Mouse (Mus musculus) lung, postnatal 25 days (tissue): ENCODE results near the gene Slain1.
A peak's percentile ranks its signal among the peaks of the same experiment; 100 is the strongest.

Experiments
- DNase-seq: peaks from one replicate; pipeline ENCODE4 v3.0.0; 2022; ENCODE audit warnings: low spot score

Gene Slain1

DNA sequence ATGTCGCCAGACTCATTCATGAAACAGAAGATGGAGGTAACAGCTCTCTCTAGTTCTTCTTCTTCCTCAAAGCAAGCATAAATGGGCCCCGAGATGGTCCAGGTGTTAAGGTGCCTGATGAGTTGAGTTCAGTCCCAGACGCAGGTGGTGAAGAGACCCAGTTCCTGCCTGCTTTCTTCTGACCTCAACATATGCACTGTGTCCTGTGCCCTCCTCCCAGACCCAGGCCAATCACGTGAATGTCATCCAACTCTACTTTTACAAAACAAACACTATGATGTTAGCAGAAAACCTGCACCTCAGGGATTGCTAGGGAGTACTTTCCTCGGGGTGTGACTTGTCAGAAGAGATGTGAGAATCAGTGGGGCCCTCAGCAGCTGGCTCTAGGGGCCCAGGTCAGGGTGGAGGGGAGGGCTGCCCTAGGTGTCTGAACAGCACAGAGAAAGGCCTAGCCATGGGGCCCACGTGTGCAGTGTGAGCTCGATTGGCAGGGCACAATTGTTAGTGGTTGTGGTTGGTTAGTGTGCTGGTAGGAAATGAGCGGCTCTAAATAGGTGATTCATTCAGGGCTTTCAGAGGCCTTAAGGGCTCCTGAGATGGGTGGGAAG lies 16.4 kb downstream of the Slain1 start:
- no peak for DNase-seq

DNA sequence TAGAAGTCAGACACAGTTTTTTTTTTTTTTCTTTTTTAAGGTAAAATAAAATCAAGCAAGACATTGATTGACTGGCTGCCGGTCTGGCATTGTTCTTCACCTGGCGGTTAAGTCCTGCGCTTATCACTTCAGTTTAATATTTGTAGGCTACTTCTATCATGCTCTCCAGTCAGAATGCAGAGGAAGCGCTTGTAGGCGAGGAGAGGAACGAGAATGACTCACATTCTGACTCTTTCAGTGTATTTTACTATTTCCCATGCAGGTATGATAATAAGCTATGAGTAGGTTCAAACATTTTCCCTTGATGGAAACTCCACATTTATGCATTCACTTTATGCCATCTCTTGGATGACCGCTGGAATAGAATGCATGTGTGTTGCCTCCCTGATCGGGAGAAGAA lies 17.0 kb downstream of the Slain1 start:
- DNase-seq, result no peak

DNA sequence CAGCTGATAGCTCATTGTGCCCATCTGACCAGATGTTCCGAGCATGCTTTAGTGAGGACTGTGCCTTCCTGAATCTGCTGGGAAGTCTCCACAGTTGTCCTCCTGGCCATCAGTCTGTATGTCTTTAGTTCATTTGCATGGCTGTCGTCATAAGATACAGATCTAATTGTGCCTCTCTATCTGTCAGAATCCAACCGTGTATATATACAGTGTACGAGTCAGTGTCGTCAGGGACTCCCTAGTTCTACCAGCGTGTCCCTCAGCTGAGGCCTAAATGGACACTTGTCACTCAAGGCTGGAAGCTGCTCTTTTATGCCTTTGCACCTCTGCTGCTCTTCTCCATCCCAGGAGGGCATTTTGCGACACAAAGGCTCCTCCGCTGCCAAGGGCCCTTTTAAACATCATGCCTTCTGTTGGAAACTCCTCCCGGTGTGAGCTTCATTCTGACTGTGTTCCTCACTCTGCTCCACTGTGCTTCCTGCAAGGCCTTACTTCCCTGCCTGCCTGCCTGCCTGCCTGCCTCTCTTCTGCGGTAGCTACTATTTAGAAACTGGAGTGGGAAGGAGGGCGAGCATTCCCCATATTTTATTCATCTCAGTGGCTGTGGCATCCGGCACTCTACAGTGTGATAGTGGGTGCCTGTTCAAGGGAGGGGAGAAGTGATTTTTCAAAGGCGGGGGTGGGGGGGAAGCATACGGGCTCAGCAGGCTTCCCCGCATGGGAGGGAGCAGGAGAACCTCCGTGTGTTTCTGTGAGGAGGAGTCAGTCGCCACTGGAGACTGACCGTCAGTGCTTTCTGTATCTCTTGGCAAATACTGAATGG lies 29.6 kb downstream of the Slain1 start:
- DNase-seq, result no peak

DNA sequence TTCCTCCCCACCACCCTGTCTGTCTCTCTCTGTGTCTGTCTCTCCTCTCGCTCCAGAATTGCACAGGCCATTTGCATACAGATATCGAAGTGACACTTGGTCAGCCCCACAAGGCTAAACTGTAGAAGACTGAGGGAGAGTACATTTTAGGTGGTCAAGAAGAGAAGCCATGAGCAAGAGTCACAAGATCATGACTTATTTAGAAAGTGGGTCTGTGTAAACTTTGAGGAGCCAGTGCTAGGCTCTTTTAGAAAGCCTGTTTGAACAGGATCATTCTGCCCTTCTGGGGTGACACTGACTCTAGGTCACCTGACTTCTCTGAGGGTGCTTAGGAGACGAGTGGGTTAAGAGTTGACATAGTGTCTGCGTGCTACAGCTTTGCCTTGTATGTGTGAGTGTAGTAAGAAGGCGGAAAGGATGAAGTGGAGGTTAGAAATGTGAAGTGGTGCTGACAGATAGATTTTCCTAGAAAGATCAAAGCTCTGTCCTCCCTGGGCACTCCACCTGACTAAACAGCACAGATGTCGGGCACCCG lies 30.3 kb downstream of the Slain1 start:
- peak; percentile 38 for DNase-seq

DNA sequence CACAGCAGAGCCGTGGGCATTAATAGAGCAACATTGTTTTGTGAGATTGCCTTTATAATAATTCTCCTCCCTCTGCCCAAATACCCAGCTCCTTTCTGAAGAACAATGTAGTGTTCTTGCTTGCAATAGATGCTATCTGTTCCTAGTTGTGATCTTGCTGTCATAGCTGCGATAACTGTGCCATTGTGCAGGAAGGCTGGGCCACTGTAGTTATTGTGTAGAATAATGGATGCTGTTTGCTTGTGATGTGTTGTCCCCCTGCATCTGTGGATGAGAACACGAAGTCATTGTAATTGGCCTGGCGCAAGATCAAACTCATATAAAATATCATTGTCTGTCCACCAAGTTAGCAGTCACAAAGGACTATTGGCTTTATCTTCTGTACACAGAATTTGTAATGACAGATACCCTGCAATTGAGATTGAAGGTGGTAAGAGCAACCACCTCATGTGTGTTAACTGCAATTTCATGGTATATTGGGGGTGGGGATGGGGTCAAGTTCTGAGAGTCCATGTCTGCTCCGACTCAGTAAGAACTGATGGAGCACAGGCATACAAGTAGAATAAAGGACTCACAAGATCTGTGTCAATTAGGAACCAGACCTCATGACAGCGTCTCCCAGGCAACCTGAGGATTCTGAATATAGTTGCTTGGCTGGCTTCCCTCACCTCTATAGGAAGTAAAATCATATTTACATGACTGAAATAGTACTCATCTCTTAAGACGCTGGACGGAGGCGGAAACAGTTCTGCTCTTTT lies 32.8 kb downstream of the Slain1 start:
- no peak for DNase-seq

DNA sequence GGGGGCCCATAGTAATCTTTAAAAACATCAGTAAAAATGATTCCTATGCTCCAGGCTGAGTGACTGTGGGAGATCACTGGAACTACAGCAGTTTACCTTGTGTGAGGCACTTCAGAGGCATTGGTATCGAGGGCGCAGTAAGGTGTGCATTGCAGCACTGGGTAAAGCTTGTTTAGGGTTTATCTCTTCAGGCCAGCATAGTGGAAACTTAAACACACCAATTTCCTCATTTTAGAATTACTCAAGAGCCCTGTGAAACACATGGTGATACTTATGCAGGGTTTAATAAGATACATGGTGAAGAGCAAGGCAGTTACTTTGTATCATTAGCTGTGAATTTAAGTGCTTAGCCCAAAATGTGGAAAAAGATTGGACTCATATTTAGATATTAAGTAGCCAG lies 37.0 kb downstream of the Slain1 start:
- DNase-seq, result no peak

DNA sequence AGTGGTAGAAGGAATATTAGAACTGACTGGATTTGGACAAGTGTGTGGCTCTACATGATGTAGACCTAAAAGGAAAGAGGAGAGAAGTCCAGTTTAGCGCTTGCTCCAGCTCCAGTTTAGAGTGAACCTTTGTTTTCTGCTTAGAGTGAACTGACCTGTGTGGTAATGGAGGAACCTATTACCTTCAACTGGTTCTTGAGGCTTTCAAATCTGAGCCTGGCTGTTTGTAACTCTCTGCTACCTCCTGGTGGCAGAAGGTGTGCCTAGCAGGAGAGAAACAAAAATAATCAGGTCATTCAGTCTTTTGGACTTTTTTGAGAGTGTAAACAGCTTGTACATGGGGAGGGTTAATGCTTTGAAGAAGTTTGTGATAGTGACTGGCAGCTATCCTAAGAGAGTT lies 44.3 kb downstream of the Slain1 start:
- DNase-seq, result peak; percentile 27

DNA sequence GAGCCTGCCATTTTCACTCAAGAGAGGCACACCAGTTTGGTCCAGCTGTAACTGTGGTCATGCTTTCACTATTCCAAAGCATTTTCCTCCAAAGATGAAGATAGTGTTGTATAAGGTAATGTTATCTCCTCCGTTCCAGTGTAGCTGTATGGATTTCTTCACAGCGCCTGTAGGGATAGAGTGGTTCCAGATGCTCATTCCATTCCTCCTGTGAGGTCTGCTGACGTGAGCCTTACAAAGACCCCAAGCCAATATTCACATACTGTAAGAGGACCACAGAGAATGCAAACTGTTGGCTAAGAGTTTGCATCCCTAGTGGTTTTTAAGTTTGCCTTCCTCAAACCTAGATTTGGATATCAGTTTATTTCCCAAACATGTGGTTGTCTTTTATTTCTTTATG lies 45.6 kb downstream of the Slain1 start:
- no peak for DNase-seq

DNA sequence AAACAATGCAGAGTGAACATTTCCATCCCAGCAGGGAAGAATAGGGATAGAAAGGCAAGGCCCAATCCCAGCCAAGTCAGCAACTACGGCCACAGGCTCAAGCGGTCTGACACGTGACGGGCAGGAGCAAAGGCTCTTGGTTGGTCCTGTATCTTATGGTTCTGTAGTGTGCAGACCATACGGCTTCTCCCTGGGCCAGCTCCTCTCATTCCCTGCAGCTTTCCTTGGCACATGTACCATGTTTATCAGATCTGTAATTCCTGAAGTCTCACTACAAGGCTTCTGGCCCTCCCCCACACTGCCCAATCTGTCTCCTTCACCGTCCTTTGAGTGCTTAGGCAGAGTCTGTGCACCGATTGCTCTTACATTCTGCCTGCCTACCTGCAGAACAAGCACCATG lies 47.1 kb downstream of the Slain1 start:
- DNase-seq, result no peak

DNA sequence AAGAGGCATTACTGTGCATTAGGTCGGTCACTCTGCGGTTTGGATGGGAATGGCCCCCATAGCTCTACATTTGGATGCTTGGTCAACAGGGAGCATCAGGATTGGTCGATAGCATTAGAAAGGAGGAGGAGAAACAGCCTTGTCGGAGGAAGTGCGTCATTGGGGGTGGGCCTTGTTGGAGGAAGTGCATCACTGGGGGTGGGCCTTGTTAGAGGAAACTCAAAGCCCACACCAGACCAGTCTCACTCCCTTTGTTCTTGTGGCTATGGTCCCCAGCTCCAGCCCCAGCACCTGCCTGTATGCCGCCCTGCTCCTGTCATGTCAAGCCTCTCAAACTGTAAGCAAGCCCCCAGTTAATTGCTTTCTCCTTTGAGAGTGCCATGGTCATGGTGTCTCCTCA lies 49.3 kb downstream of the Slain1 start:
- no peak for DNase-seq

DNA sequence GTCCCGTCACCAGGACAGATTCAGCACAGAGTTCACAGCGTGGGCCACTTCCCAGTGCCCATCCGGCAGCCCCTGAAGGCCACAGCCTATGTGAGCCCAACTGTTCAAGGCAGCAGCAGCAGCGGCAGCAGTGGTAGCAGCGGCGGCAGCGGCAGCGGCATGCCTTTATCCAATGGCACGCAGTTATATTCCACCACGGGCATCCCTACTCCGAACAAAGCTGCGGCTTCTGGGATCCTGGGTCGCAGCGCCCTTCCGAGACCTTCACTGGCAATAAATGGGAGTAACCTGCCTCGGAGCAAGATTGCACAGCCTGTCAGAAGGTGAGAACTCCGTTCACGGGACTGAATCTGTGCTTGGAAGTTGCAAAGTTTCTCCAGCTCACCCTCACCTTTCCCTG lies 52.5 kb downstream of the Slain1 start:
- DNase-seq, result no peak

DNA sequence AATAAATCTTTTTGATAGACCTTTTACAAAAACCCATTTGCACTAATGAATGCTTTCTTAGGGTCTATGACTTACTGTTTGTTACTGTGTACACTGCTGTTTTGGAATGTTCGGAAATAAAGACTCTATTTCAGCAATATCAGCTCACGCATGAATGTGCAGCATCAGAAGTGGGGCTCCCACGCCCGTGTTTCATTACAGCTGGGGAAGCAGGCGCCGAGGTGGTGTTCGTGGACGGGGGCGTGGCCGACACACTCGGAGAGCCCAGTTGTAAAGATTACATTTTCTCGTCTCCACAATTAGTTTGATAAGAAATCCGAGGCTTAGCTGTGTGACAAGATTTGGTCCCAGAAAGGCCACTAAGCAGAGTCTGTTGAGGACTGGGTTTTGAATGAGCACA lies 54.7 kb downstream of the Slain1 start:
- no peak for DNase-seq

DNA sequence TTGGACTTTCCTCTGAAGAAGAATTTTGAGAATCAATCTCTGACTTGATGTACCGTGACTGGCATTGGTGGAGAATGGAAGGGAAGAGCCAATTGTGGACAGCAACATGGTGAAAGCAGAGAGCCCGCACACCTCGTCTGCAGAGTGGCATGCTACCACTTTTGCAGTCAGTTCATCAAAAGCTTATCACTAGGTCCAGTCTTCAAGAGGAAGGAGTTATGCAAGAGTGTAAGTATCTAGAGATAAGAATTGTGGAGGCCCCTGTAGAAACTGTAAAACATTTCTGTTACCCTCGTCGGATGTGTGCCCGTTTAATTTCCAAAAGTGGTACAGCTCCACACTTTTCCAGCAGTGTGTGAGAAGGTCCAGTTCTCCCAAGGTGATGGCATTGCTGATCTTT lies 56.3 kb downstream of the Slain1 start:
- no peak for DNase-seq

DNA sequence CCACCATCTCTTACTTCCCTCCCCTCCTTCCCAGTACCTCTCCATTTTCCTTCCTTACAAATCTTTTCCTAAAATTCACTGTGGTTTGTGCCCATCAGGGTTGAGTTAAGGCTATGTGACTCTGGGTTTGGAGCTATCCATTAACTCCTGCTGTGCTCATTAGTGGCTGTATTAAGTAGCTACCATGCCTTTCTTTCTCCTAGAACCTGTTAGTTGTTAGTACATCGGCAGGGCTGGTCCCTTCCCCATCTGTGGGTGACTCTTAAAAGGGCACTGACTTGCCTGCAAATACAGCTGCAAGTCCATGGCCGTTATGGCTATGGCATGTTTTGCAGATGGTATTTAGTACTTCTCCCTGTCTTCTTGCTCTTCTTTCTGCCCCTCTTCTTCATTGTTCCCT lies 58.6 kb downstream of the Slain1 start:
- DNase-seq, result no peak

DNA sequence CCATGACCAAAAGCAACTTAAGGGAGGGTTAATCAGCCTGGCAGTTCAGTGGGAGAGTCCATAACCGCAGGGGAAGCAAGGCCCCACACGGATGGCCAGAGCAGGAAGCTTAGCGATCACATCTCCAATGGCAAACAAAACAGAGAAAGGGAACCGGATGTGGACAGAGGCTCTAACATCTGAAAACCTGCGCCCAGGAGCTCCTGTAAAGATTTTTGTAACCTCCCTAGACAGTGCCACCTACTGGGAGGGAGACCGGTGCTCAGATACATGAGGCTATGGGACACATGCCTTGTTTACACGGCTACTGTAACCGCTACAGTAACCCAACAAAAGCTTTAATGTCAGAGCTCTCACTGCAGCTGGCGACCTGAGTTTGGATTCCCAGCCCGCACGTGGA lies 59.2 kb downstream of the Slain1 start:
- no peak for DNase-seq

DNA sequence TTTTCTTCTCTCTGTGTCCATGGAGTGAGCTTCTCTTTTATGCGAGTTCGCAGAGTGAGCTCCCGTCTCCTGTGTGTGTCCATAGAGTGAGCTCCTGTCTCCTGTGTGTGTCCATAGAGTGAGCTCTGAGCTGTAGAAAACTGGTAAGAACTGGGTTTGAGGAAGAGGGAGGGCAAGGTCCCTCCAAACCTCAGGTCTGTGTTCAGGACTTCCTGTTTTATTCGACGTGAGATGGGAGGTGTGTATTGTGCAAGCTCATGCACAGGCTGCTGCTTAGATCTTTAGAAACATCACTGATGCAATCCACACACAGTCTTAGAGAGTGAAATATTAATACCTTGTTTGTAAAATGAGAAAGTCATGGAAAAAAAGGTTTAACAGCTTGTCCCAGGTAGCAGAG lies 63.0 kb downstream of the Slain1 start:
- DNase-seq, result no peak

DNA sequence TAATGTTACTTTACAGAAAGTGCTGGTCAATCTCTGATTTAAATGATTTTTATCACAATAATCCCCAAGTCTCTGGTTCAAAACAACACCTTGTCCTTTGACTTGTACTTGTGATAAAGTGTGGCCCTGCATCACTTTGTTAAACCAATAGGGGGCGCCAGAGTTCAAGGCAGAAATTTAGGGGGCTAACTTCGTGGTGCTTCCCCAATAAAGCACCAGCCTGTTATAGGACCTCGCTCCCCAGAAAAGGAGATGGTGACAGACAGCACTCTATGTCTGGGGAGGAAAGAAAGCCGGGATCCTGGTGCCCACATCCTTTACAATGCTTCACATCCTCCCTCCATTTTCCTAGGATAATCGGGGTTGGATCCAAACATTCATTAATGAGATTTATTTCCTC lies 67.5 kb downstream of the Slain1 start:
- peak; percentile 8 for DNase-seq

DNA sequence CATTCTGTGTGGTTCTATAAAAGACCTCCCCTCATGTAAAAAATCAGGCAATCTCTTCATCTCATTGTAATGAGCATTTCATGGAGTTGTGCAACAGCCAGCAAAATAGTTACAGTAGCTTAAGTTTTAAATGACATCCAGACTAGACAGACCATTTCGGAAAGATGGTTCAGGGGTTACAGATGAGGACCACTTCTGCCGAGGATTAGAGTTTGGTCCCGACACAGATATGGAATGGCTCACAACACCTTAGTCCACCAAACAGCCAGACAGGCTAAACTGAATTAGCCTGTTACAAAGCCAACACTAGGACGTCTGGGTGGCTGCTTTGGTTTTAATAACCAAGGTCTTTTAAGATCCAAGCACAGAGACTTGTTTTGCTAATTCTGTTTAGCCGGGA lies 68.0 kb downstream of the Slain1 start:
- DNase-seq, result no peak

DNA sequence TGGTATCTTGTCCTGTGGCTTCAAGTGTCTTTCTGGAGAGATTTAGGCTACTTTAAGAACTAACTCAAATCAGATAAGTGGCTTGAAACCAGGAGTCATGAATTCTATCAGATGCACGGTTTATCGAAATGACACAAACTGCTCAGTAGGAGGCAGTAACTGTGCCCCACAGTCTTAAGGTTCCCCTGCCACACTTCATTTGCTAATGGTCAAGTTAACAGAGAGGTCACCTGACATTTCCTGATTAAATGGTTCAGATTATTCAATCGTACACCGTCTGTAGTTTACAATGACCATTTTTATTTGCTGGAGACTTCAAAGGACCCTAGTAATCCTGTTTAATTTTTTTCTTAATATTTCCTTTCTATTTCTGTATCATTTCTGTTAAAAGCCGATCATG lies 68.4 kb downstream of the Slain1 start:
- no peak for DNase-seq

DNA sequence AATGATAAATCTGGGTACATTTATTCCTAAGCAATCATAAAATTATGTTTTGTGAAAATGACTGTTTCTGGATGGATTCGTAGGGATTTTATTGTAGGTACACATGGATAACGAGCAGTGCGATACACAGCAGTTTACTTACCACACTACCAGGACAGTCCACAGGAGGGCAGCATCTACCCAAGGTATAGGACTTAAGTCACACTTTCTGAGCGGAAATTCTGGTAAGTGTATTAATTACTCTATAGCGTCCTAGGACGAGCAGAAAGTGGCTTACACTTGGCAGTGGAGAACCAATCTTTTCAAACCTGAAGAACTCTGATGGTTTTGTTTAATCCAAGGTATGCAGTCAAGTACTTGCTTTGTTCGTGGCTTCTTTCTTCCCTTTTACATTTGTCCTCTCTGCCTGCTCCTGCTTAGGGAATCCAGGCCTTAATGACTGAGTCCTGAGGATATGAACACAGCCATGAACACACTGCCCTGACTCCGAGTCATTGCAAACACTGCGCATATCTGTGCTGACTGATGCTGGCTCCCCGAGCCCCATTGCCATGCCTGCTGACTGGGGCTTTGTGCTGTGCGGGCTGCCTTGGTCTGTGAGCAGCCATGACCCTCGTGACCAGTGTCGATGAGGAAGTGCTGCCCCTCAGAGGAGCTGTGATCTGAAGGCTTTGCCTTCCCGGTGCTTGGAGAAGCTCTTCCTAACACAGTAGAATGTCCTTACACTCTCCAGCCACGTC lies 69.0 kb downstream of the Slain1 start:
- DNase-seq, result peak; percentile 78

DNA sequence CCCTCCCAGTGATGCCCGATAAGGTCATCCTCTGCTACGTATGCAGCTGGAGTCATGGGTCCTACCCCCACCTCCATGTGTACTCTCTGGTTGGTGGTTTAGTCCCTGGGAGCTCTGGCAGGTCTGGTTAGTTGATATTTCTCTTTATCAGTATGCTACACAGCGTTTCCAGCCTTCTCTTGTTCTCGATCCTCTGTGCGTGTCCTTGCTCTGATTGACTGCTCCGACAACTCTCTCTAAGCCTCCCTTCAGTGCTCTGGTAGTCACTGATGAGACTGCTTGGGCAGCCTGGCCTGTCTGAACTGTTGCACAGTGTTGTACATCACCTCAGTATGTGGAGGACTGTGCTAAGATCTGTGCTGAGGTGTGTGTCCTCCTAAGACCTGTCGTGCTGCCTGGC lies 70.1 kb downstream of the Slain1 start:
- no peak for DNase-seq

DNA sequence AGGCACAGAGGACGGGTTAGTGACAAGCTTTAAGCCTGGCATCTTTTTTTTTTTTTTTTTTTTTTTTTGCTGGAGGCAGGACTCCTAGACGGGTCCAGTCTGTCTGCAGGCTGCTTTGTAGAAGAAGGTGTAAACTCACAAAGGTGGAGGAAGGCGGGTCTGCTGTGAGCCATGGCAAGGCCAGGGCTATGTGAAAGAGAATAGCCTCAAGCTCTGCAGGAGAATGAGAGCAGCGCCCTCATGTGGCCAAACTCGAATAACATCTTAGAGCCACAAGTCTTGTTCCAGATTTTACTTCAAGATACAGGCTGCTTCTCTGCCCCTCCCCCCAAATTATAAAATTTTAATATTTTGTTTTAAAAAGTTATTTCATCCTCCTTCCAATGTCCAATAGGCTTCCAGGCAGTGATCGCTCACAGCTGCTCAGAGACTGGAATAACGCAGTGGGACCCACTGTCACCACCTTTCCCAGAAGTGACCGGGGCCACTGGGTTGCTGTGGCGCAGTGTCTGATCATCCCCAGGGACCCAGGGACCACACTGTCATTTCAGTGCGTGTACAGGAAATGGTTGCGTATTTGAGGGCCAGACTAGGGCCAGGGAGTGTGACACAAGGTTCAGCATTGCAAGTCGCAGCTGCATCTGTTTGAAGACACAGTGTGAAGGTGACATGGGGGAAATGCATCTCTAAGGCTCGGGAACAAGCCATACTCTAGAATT lies 70.8 kb downstream of the Slain1 start:
- peak; percentile 20 for DNase-seq
